Mouse (Mus musculus): Measurements from ENCODE around the gene Cacng6. TPM values are rescaled to one million over a fixed set of nuclear protein-coding genes. Genes with fewer than 3 reads are reported as not detected.

Cacng6 gene
- not detected in 2 replicates for total RNA-seq (2014; rRNA removed)
- polyA plus RNA-seq (2015; fragmentation: Nextera tagmentation; extraction: Ambion mirVana) = 0.26 and 0.28 TPM in 2 replicates

DNA sequence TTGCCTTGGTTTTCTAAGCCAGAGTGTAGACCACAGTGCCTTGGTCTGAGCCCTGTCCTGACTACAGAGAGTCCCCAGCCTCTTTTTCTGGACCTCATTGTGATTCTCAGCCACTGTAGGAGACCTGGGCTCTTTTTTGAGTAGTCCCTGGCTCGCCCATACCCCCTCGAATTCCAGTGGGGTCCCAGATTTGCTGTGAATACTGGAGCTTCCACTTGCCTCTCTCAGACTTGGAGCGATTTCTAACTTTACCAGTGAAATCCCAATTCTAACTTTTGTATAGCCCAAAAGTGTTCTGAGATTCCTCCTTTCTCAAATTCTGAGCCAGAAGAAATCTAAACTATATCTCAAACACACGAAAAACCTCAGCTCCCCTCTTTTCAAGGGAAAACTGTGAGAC lies at the start of gene Cacng6:
Gene Cacng6, plus strand, starts transcription at position 301 of the 400 bp plus-strand sequence.
- WGBS = 40% methylated on average over 4 of the region's 4 CpGs
- Histone ChIP-seq H3K4me2 (ENCODE audit: low read depth, low read length) (peak within 1 kb of the TSS; percentile 47), H3K36me3 (ENCODE audit: insufficient read depth, low read length) (no peaks in the 10 kb centered on the region), H3K27me3 (ENCODE audit: insufficient read depth, low read length) (peaks cover 17% of the 10 kb centered on the region), H3K4me1 (ENCODE audit: insufficient read depth, low read length) (no peaks in the 10 kb centered on the region), H3K9ac (replicated peaks; ENCODE audit: low read length) (0 out of 2 replicates have a peak within 1 kb of the TSS, but pooled peaks have one; percentile 18), H3K27ac (no peak within 1 kb of the TSS), H3K9me3 (ENCODE audit: low read length) (no peaks in the 10 kb centered on the region), H3K4me3 (ENCODE audit: low read length) (peak within 1 kb of the TSS; percentile 26)
- no peak for TF ChIP-seq CTCF (IDR thresholded peaks at IDR 0.05; ENCODE audit: low read depth)
- ATAC-seq = no peak
- DNase-seq (ENCODE audit: low spot score) = no peak

- no peaks in the 10 kb centered on the region for H3K36me3 ChIP-seq (ENCODE audit: insufficient read depth, low read length)
- ATAC-seq (0 out of 2 replicates have a peak, but pooled peaks have one; percentile 38), DNase-seq (ENCODE audit: low spot score) (peak; percentile 37)
- H3K4me1 ChIP-seq (ENCODE audit: insufficient read depth, low read length) = no peaks in the 10 kb centered on the region
- 64% methylated on average over 4 of the region's 4 CpGs for WGBS
- no peak overlapping the region for H3K9ac ChIP-seq (replicated peaks; ENCODE audit: low read length)
- no peaks in the 10 kb centered on the region for H3K9me3 ChIP-seq (ENCODE audit: low read length)
- no peak overlapping the region for H3K27ac ChIP-seq
- TF ChIP-seq CTCF (IDR thresholded peaks at IDR 0.05; ENCODE audit: low read depth) = peak; percentile 64
- H3K4me3 ChIP-seq (ENCODE audit: low read length) = no peak overlapping the region
- no peaks in the 10 kb centered on the region for H3K27me3 ChIP-seq (ENCODE audit: insufficient read depth, low read length)
- no peak overlapping the region for H3K4me2 ChIP-seq (ENCODE audit: low read depth, low read length)
Observed at GRCm38 (mm10) chr7:3376831-3377230, 47.2 kb upstream of the Cacng6 start.

DNA sequence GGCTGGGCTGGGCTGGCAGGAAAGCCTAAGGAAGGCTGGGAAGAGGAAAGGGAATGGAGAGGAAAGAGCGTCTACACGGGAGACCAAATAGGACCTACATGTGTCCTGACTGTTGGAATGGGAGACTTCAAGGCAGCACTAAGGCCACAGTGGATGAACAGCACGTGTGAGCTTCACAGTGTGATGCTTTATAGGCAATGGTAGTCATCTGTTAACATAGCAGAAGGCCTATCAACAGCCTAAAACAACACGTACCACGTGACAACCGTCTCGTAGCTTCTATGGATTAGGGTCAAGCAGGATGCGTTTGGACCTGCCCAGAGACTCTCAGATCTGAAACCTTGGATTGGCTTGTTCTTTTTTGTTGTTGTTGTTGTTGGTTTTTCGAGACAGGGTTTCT lies 41.9 kb upstream of the Cacng6 start:
- WGBS = 88% methylated on average over 9 of the region's 9 CpGs
- Histone ChIP-seq H3K27ac (no peak overlapping the region), H3K4me3 (ENCODE audit: low read length) (no peak overlapping the region), H3K9ac (replicated peaks; ENCODE audit: low read length) (no peak overlapping the region), H3K27me3 (ENCODE audit: insufficient read depth, low read length) (no peaks in the 10 kb centered on the region), H3K36me3 (ENCODE audit: insufficient read depth, low read length) (no peaks in the 10 kb centered on the region), H3K4me1 (ENCODE audit: insufficient read depth, low read length) (no peaks in the 10 kb centered on the region), H3K9me3 (ENCODE audit: low read length) (no peaks in the 10 kb centered on the region), H3K4me2 (ENCODE audit: low read depth, low read length) (no peak overlapping the region)
- no peak for TF ChIP-seq CTCF (IDR thresholded peaks at IDR 0.05; ENCODE audit: low read depth)
- ATAC-seq = no peak
- DNase-seq (ENCODE audit: low spot score) = no peak

DNA sequence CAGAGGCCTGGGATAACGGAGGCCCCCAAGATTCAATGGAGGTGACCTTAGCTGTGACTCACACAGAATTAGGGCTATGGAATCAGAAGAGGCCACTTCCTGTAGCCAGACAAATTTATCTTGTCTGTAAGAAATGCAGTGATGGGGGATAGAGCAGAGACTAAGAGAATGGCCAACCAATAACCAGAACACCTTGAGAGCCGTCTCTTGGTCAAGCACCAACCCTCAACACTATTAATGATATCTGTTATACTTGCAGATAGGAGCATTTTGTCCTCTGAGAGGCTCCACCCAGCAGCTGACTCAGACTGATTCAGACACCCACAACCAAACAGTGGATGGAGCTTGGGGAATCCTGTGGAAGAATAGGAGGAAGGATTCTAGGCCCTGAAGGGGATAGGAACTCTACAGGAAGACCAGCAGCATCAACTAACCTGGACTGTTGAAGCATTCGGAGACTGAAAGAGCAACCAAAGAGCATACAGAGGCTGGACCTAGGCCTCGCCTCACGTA lies 39.1 kb upstream of the Cacng6 start:
- DNase-seq (ENCODE audit: low spot score) (no peak), ATAC-seq (no peak)
- no peak overlapping the region for H3K9ac ChIP-seq (replicated peaks; ENCODE audit: low read length)
- 91% methylated on average over 5 of the region's 5 CpGs for WGBS
- no peaks in the 10 kb centered on the region for H3K27me3 ChIP-seq (ENCODE audit: insufficient read depth, low read length)
- TF ChIP-seq CTCF (IDR thresholded peaks at IDR 0.05; ENCODE audit: low read depth) = no peak
- no peak overlapping the region for H3K4me3 ChIP-seq (ENCODE audit: low read length)
- H3K27ac ChIP-seq = no peak overlapping the region
- H3K4me2 ChIP-seq (ENCODE audit: low read depth, low read length) = no peak overlapping the region
- H3K9me3 ChIP-seq (ENCODE audit: low read length) = no peaks in the 10 kb centered on the region
- no peaks in the 10 kb centered on the region for H3K36me3 ChIP-seq (ENCODE audit: insufficient read depth, low read length)
- H3K4me1 ChIP-seq (ENCODE audit: insufficient read depth, low read length) = peaks cover 5% of the 10 kb centered on the region; the same call in 1 of the 2 replicates

DNA sequence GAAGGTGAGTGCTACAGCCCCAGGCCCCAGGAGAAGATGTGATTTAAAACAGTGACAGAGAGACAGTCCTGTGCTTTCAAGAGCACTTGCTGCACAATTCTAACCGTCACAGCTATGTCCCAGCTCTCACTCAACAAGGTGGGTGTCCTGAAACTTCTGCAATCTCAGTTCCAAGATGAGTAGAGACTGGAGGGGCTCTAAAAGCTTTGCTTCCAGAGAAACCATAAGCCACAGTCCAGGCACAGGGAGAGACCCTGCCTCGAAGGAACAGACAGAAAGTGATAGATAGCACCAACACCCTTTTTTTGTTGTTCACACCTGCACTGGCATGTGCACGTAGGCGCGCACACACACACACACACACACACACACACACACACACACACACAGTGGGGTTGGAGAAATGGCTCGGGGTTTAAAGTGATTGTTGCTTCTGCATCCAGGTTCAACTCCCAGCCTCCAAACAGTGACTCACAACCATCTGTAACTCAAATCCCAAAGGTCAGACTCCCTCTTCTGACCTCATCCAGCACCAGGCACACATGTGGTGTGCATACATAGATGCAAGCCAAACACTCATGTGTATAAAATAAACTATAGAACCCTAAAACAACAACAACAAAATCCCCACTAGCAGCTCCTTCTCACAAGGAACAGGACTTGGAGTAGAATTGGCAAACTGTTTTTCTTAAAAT lies 37.8 kb upstream of the Cacng6 start:
- no peak overlapping the region for H3K27ac ChIP-seq
- no peak overlapping the region for H3K9ac ChIP-seq (replicated peaks; ENCODE audit: low read length)
- no peak for TF ChIP-seq CTCF (IDR thresholded peaks at IDR 0.05; ENCODE audit: low read depth)
- WGBS = 79% methylated on average over 6 of the region's 6 CpGs
- H3K4me1 ChIP-seq (ENCODE audit: insufficient read depth, low read length) = peaks cover 5% of the 10 kb centered on the region; the same call in 1 of the 2 replicates
- H3K9me3 ChIP-seq (ENCODE audit: low read length) = no peaks in the 10 kb centered on the region
- DNase-seq (ENCODE audit: low spot score) (no peak), ATAC-seq (no peak)
- no peak overlapping the region for H3K4me2 ChIP-seq (ENCODE audit: low read depth, low read length)
- H3K27me3 ChIP-seq (ENCODE audit: insufficient read depth, low read length) = no peaks in the 10 kb centered on the region
- H3K36me3 ChIP-seq (ENCODE audit: insufficient read depth, low read length) = no peaks in the 10 kb centered on the region
- H3K4me3 ChIP-seq (ENCODE audit: low read length) = no peak overlapping the region

GRCm38 (mm10) chr7:3387761-3388160 lies 36.2 kb upstream of the Cacng6 start:
- H3K9me3 ChIP-seq (ENCODE audit: low read length) = no peaks in the 10 kb centered on the region
- DNase-seq (ENCODE audit: low spot score) = no peak
- H3K27me3 ChIP-seq (ENCODE audit: insufficient read depth, low read length) = no peaks in the 10 kb centered on the region
- H3K27ac ChIP-seq = no peak overlapping the region
- H3K4me2 ChIP-seq (ENCODE audit: low read depth, low read length) = no peak overlapping the region
- WGBS = 88% methylated on average over 18 of the region's 18 CpGs
- no peak for ATAC-seq
- H3K4me3 ChIP-seq (ENCODE audit: low read length) = no peak overlapping the region
- TF ChIP-seq CTCF (IDR thresholded peaks at IDR 0.05; ENCODE audit: low read depth) = no peak
- H3K9ac ChIP-seq (replicated peaks; ENCODE audit: low read length) = no peak overlapping the region
- peaks cover 14% of the 10 kb centered on the region for H3K4me1 ChIP-seq (ENCODE audit: insufficient read depth, low read length)
- H3K36me3 ChIP-seq (ENCODE audit: insufficient read depth, low read length) = no peaks in the 10 kb centered on the region

DNA sequence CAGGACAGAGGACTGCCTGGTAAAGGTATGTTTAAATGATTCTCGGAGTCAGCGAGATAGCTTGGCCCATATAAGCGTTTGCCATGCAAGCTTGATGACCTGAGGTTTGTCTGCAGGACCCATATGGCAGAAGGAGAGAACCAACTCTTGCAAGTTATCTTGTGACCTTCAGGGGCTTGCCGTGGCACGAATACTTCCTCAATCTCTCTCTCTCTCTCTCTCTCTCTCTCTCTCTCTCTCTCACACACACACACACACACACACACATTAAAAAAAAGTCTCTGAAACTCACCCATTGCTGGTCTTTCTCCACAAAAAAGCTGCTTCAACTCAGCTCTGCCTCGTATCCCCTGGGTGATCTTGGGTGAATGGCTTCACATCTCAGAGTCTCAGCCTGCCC lies 35.1 kb upstream of the Cacng6 start:
- WGBS = 51% methylated on average over 6 of the region's 6 CpGs
- H3K4me3 ChIP-seq (ENCODE audit: low read length) = peak overlapping the region; percentile 50
- H3K4me1 ChIP-seq (ENCODE audit: insufficient read depth, low read length) = peaks cover 14% of the 10 kb centered on the region
- H3K4me2 ChIP-seq (ENCODE audit: low read depth, low read length) = peak overlapping the region; percentile 76
- H3K27ac ChIP-seq = no peak overlapping the region
- H3K36me3 ChIP-seq (ENCODE audit: insufficient read depth, low read length) = no peaks in the 10 kb centered on the region
- ATAC-seq = no peak
- no peak overlapping the region for H3K9ac ChIP-seq (replicated peaks; ENCODE audit: low read length)
- H3K9me3 ChIP-seq (ENCODE audit: low read length) = no peaks in the 10 kb centered on the region
- no peak for DNase-seq (ENCODE audit: low spot score)
- H3K27me3 ChIP-seq (ENCODE audit: insufficient read depth, low read length) = no peaks in the 10 kb centered on the region
- no peak for TF ChIP-seq CTCF (IDR thresholded peaks at IDR 0.05; ENCODE audit: low read depth)

Data from hindbrain, postnatal 0 days (tissue).